Mouse (Mus musculus): ENCODE data around the gene Gm12253. TPM values are rescaled to one million over a fixed set of nuclear protein-coding genes. Genes with fewer than 3 reads are reported as not detected.
A peak's percentile ranks its signal among the peaks of the same experiment; 100 is the strongest.

Gm12253 gene
- polyA plus RNA-seq, 2 experiments, result not detected

- WGBS, result 31% methylated on average over 1 of the region's 1 CpGs
- Histone ChIP-seq H3K9ac (ENCODE audit: low read depth, low read length, severe bottlenecking) (no peak within 1 kb of the TSS), H3K4me2 (replicated peaks; ENCODE audit: low read depth, low read length, severe bottlenecking) (no peak within 1 kb of the TSS), H3K36me3 (ENCODE audit: control insufficient read depth, insufficient read depth, low read length) (no peaks in the 10 kb centered on the region), H3K4me3 (replicated peaks; ENCODE audit: low read length) (no peak within 1 kb of the TSS), H3K9me3 (ENCODE audit: control insufficient read depth, low read length) (no peaks in the 10 kb centered on the region), H3K27ac (replicated peaks; ENCODE audit: low read depth, low read length) (no peak within 1 kb of the TSS), H3K27me3 (ENCODE audit: control insufficient read depth, insufficient read depth, low read length) (no peaks in the 10 kb centered on the region), H3K4me1 (ENCODE audit: control insufficient read depth, insufficient read depth, low read length) (no peaks in the 10 kb centered on the region)
- ATAC-seq (ENCODE audit: low FRiP score, low read depth), result no peak
- no peak for TF ChIP-seq POLR2A (IDR thresholded peaks at IDR 0.05; ENCODE audit: borderline replicate concordance, extremely low read depth, insufficient read depth, insufficient read length)
- DNase-seq (ENCODE audit: low spot score), result no peak
These were observed 11.5 kb upstream of the Gm12253 start, which contains the start of gene 1810065E05Rik for GRCm38 (mm10) chr11:58420815-58421214. Gene 1810065E05Rik (plus strand): TSS chr11:58421111.

GRCm38 (mm10) chr11:58437866-58438265, 5.5 kb downstream of the Gm12253 start:
- no peak overlapping the region for H3K4me3 ChIP-seq (replicated peaks; ENCODE audit: low read length)
- 0 out of 2 replicates have a peak overlapping the region, but pooled peaks have one; percentile 16 for H3K9ac ChIP-seq (ENCODE audit: low read depth, low read length, severe bottlenecking)
- WGBS, result 12% methylated on average over 5 of the region's 5 CpGs
- peaks cover 7% of the 10 kb centered on the region for H3K4me1 ChIP-seq (ENCODE audit: control insufficient read depth, insufficient read depth, low read length)
- TF ChIP-seq POLR2A (IDR thresholded peaks at IDR 0.05; ENCODE audit: borderline replicate concordance, extremely low read depth, insufficient read depth, insufficient read length), result no peak
- no peaks in the 10 kb centered on the region for H3K36me3 ChIP-seq (ENCODE audit: control insufficient read depth, insufficient read depth, low read length)
- no peak overlapping the region for H3K27ac ChIP-seq (replicated peaks; ENCODE audit: low read depth, low read length)
- no peaks in the 10 kb centered on the region for H3K27me3 ChIP-seq (ENCODE audit: control insufficient read depth, insufficient read depth, low read length)
- ATAC-seq (ENCODE audit: low FRiP score, low read depth) (no peak), DNase-seq (ENCODE audit: low spot score) (no peak)
- no peaks in the 10 kb centered on the region for H3K9me3 ChIP-seq (ENCODE audit: control insufficient read depth, low read length)
- H3K4me2 ChIP-seq (replicated peaks; ENCODE audit: low read depth, low read length, severe bottlenecking), result no peak overlapping the region

DNA sequence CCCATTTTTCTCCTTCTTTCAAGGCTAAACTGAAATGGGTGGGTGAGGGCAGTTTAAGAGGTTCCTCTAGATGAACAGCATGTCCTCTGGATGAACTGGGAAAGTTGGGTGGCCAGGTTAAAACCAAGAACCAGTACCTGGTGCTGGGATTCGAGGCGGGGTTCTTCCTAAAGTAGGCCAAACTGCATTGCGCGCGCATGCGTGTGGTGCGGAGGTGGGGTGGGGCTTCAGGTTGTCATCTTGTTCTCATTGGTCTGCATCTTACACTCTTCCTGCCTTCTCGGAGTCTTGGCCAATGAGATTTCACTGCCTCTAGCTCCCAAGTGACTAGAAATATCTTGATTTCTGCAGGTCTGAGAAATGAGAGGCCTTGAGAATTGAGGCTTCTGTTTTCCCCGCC, 20.4 kb downstream of the Gm12253 start, which contains the start of gene Lypd9:
Gene Lypd9 (minus strand): TSS at position 165 of the 400 bp plus-strand sequence.
- H3K9me3 ChIP-seq (ENCODE audit: control insufficient read depth, low read length), result no peaks in the 10 kb centered on the region
- TF ChIP-seq POLR2A (IDR thresholded peaks at IDR 0.05; ENCODE audit: borderline replicate concordance, extremely low read depth, insufficient read depth, insufficient read length), result no peak
- H3K4me1 ChIP-seq (ENCODE audit: control insufficient read depth, insufficient read depth, low read length), result no peaks in the 10 kb centered on the region
- H3K27me3 ChIP-seq (ENCODE audit: control insufficient read depth, insufficient read depth, low read length), result no peaks in the 10 kb centered on the region
- DNase-seq (ENCODE audit: low spot score) (no peak), ATAC-seq (ENCODE audit: low FRiP score, low read depth) (no peak)
- H3K4me2 ChIP-seq (replicated peaks; ENCODE audit: low read depth, low read length, severe bottlenecking), result no peak within 1 kb of the TSS
- WGBS, result 92% methylated on average over 9 of the region's 9 CpGs
- H3K4me3 ChIP-seq (replicated peaks; ENCODE audit: low read length), result no peak within 1 kb of the TSS
- H3K27ac ChIP-seq (replicated peaks; ENCODE audit: low read depth, low read length), result no peak within 1 kb of the TSS
- H3K9ac ChIP-seq (ENCODE audit: low read depth, low read length, severe bottlenecking), result no peak within 1 kb of the TSS
- no peaks in the 10 kb centered on the region for H3K36me3 ChIP-seq (ENCODE audit: control insufficient read depth, insufficient read depth, low read length)

- 23% methylated on average over 4 of the region's 4 CpGs for WGBS
- H3K27me3 ChIP-seq (ENCODE audit: control insufficient read depth, insufficient read depth, low read length), result no peaks in the 10 kb centered on the region
- no peaks in the 10 kb centered on the region for H3K4me1 ChIP-seq (ENCODE audit: control insufficient read depth, insufficient read depth, low read length)
- H3K9ac ChIP-seq (ENCODE audit: low read depth, low read length, severe bottlenecking), result no peak overlapping the region
- H3K4me3 ChIP-seq (replicated peaks; ENCODE audit: low read length), result no peak overlapping the region
- H3K27ac ChIP-seq (replicated peaks; ENCODE audit: low read depth, low read length), result no peak overlapping the region
- no peak overlapping the region for H3K4me2 ChIP-seq (replicated peaks; ENCODE audit: low read depth, low read length, severe bottlenecking)
- no peak for DNase-seq (ENCODE audit: low spot score)
- no peaks in the 10 kb centered on the region for H3K9me3 ChIP-seq (ENCODE audit: control insufficient read depth, low read length)
- H3K36me3 ChIP-seq (ENCODE audit: control insufficient read depth, insufficient read depth, low read length), result no peaks in the 10 kb centered on the region
- no peak for TF ChIP-seq POLR2A (IDR thresholded peaks at IDR 0.05; ENCODE audit: borderline replicate concordance, extremely low read depth, insufficient read depth, insufficient read length)
- no peak for ATAC-seq (ENCODE audit: low FRiP score, low read depth)
These were observed 21.2 kb downstream of the Gm12253 start for GRCm38 (mm10) chr11:58453592-58453991.

- no peak within 1 kb of the TSS for H3K4me2 ChIP-seq (replicated peaks; ENCODE audit: low read depth, low read length, severe bottlenecking)
- no peaks in the 10 kb centered on the region for H3K4me1 ChIP-seq (ENCODE audit: control insufficient read depth, insufficient read depth, low read length)
- DNase-seq (ENCODE audit: low spot score), result no peak
- H3K9me3 ChIP-seq (ENCODE audit: control insufficient read depth, low read length), result no peaks in the 10 kb centered on the region
- no peak within 1 kb of the TSS for H3K4me3 ChIP-seq (replicated peaks; ENCODE audit: low read length)
- ATAC-seq (ENCODE audit: low FRiP score, low read depth), result no peak
- TF ChIP-seq POLR2A (IDR thresholded peaks at IDR 0.05; ENCODE audit: borderline replicate concordance, extremely low read depth, insufficient read depth, insufficient read length), result no peak
- H3K27me3 ChIP-seq (ENCODE audit: control insufficient read depth, insufficient read depth, low read length), result no peaks in the 10 kb centered on the region
- H3K9ac ChIP-seq (ENCODE audit: low read depth, low read length, severe bottlenecking), result no peak within 1 kb of the TSS
- no peak within 1 kb of the TSS for H3K27ac ChIP-seq (replicated peaks; ENCODE audit: low read depth, low read length)
- no peaks in the 10 kb centered on the region for H3K36me3 ChIP-seq (ENCODE audit: control insufficient read depth, insufficient read depth, low read length)
These were observed 29.8 kb downstream of the Gm12253 start, which contains the start of gene Olfr30 for GRCm38 (mm10) chr11:58462170-58462569. Gene Olfr30 (minus strand): TSS chr11:58462270.

Other genes with a start within 250 kb of the Gm12253 start
- 3.6 and 4.1 TPM in 2 replicates for gene Igtp, start 233.0 kb upstream of the Gm12253 start, polyA plus RNA-seq (2012; rRNA removed)
- gene Igtp, start 233.0 kb upstream of the Gm12253 start, polyA plus RNA-seq (2014; fragmentation: Nextera tagmentation; extraction: Ambion mirVana), result 5.1 and 5.2 TPM in 2 replicates
- gene Irgm2, start 232.9 kb upstream of the Gm12253 start, polyA plus RNA-seq (2012; rRNA removed), result 2.2 and 2.3 TPM in 2 replicates
- gene Irgm2, start 232.9 kb upstream of the Gm12253 start, polyA plus RNA-seq (2014; fragmentation: Nextera tagmentation; extraction: Ambion mirVana), result 2.3 and 2.9 TPM in 2 replicates
- 0.06 and 0.09 TPM in 2 replicates for gene 4930438A08Rik, start 157.8 kb upstream of the Gm12253 start, polyA plus RNA-seq (2012; rRNA removed)
- 0.47 TPM in 1 of 2 replicates, not detected in the other for gene 4930438A08Rik, start 157.8 kb upstream of the Gm12253 start, polyA plus RNA-seq (2014; fragmentation: Nextera tagmentation; extraction: Ambion mirVana)
- 66.0 and 74.7 TPM in 2 replicates for gene Zfp692, start 125.5 kb upstream of the Gm12253 start, polyA plus RNA-seq (2012; rRNA removed)
- gene Zfp692, start 125.5 kb upstream of the Gm12253 start, polyA plus RNA-seq (2014; fragmentation: Nextera tagmentation; extraction: Ambion mirVana), result 18.3 and 18.8 TPM in 2 replicates
- 35.2 and 44.3 TPM in 2 replicates for gene Zfp672, start 102.2 kb upstream of the Gm12253 start, polyA plus RNA-seq (2012; rRNA removed)
- 40.7 and 42.4 TPM in 2 replicates for gene Zfp672, start 102.2 kb upstream of the Gm12253 start, polyA plus RNA-seq (2014; fragmentation: Nextera tagmentation; extraction: Ambion mirVana)
- gene Sh3bp5l, start 101.8 kb upstream of the Gm12253 start, polyA plus RNA-seq (2012; rRNA removed), result 25.6 and 30.7 TPM in 2 replicates
- 24.4 and 28.5 TPM in 2 replicates for gene Sh3bp5l, start 101.8 kb upstream of the Gm12253 start, polyA plus RNA-seq (2014; fragmentation: Nextera tagmentation; extraction: Ambion mirVana)
- gene Lypd8, start 53.5 kb upstream of the Gm12253 start, polyA plus RNA-seq (2012; rRNA removed), result 0.06 and 0.44 TPM in 2 replicates
- not detected in 2 replicates for gene Lypd8, start 53.5 kb upstream of the Gm12253 start, polyA plus RNA-seq (2014; fragmentation: Nextera tagmentation; extraction: Ambion mirVana)
- gene 1810065E05Rik, start 11.4 kb upstream of the Gm12253 start, polyA plus RNA-seq (2012; rRNA removed), result not detected in 2 replicates
- not detected in 2 replicates for gene 1810065E05Rik, start 11.4 kb upstream of the Gm12253 start, polyA plus RNA-seq (2014; fragmentation: Nextera tagmentation; extraction: Ambion mirVana)
- gene Lypd9, start 20.4 kb downstream of the Gm12253 start, polyA plus RNA-seq (2012; rRNA removed), result not detected in 2 replicates
- gene Lypd9, start 20.4 kb downstream of the Gm12253 start, polyA plus RNA-seq (2014; fragmentation: Nextera tagmentation; extraction: Ambion mirVana), result not detected in 2 replicates
- gene Olfr30, start 29.7 kb downstream of the Gm12253 start, polyA plus RNA-seq (2012; rRNA removed), result not detected in 2 replicates
- not detected in 2 replicates for gene Olfr30, start 29.7 kb downstream of the Gm12253 start, polyA plus RNA-seq (2014; fragmentation: Nextera tagmentation; extraction: Ambion mirVana)
- not detected in 2 replicates for gene Olfr332, start 60.0 kb downstream of the Gm12253 start, polyA plus RNA-seq (2012; rRNA removed)
- gene Olfr332, start 60.0 kb downstream of the Gm12253 start, polyA plus RNA-seq (2014; fragmentation: Nextera tagmentation; extraction: Ambion mirVana), result not detected in 2 replicates
- gene Olfr331, start 70.0 kb downstream of the Gm12253 start, polyA plus RNA-seq (2012; rRNA removed), result not detected in 2 replicates
- not detected in 2 replicates for gene Olfr331, start 70.0 kb downstream of the Gm12253 start, polyA plus RNA-seq (2014; fragmentation: Nextera tagmentation; extraction: Ambion mirVana)
- 0.06 TPM in 1 of 2 replicates, not detected in the other for gene Olfr330, start 102.3 kb downstream of the Gm12253 start, polyA plus RNA-seq (2012; rRNA removed)
- gene Olfr330, start 102.3 kb downstream of the Gm12253 start, polyA plus RNA-seq (2014; fragmentation: Nextera tagmentation; extraction: Ambion mirVana), result not detected in 2 replicates
- 0.09 TPM in 1 of 2 replicates, not detected in the other for gene Olfr329-ps, start 113.9 kb downstream of the Gm12253 start, polyA plus RNA-seq (2012; rRNA removed)
- gene Olfr329-ps, start 113.9 kb downstream of the Gm12253 start, polyA plus RNA-seq (2014; fragmentation: Nextera tagmentation; extraction: Ambion mirVana), result not detected in 2 replicates
- gene Olfr328, start 123.1 kb downstream of the Gm12253 start, polyA plus RNA-seq (2012; rRNA removed), result 0.01 TPM in 1 of 2 replicates, not detected in the other
- gene Olfr328, start 123.1 kb downstream of the Gm12253 start, polyA plus RNA-seq (2014; fragmentation: Nextera tagmentation; extraction: Ambion mirVana), result 0.07 and 0.11 TPM in 2 replicates
- 0.09 and 0.15 TPM in 2 replicates for gene Olfr224, start 138.0 kb downstream of the Gm12253 start, polyA plus RNA-seq (2012; rRNA removed)
- not detected in 2 replicates for gene Olfr224, start 138.0 kb downstream of the Gm12253 start, polyA plus RNA-seq (2014; fragmentation: Nextera tagmentation; extraction: Ambion mirVana)
- not detected in 2 replicates for gene Olfr325, start 145.2 kb downstream of the Gm12253 start, polyA plus RNA-seq (2012; rRNA removed)
- not detected in 2 replicates for gene Olfr325, start 145.2 kb downstream of the Gm12253 start, polyA plus RNA-seq (2014; fragmentation: Nextera tagmentation; extraction: Ambion mirVana)
- not detected in 2 replicates for gene Olfr324, start 162.6 kb downstream of the Gm12253 start, polyA plus RNA-seq (2012; rRNA removed)
- gene Olfr324, start 162.6 kb downstream of the Gm12253 start, polyA plus RNA-seq (2014; fragmentation: Nextera tagmentation; extraction: Ambion mirVana), result not detected in 2 replicates
- gene 2210407C18Rik, start 183.5 kb downstream of the Gm12253 start, polyA plus RNA-seq (2012; rRNA removed), result not detected in 2 replicates
- gene 2210407C18Rik, start 183.5 kb downstream of the Gm12253 start, polyA plus RNA-seq (2014; fragmentation: Nextera tagmentation; extraction: Ambion mirVana), result not detected in 2 replicates
- not detected in 2 replicates for gene Olfr323, start 197.9 kb downstream of the Gm12253 start, polyA plus RNA-seq (2012; rRNA removed)
- gene Olfr323, start 197.9 kb downstream of the Gm12253 start, polyA plus RNA-seq (2014; fragmentation: Nextera tagmentation; extraction: Ambion mirVana), result not detected in 2 replicates
- gene Trim58, start 207.9 kb downstream of the Gm12253 start, polyA plus RNA-seq (2012; rRNA removed), result 0.06 and 0.14 TPM in 2 replicates
- not detected in 2 replicates for gene Trim58, start 207.9 kb downstream of the Gm12253 start, polyA plus RNA-seq (2014; fragmentation: Nextera tagmentation; extraction: Ambion mirVana)
- gene Olfr322, start 226.2 kb downstream of the Gm12253 start, polyA plus RNA-seq (2012; rRNA removed), result not detected in 2 replicates
- not detected in 2 replicates for gene Olfr322, start 226.2 kb downstream of the Gm12253 start, polyA plus RNA-seq (2014; fragmentation: Nextera tagmentation; extraction: Ambion mirVana)
- not detected in 2 replicates for gene Olfr320, start 248.5 kb downstream of the Gm12253 start, polyA plus RNA-seq (2012; rRNA removed)
- not detected in 2 replicates for gene Olfr320, start 248.5 kb downstream of the Gm12253 start, polyA plus RNA-seq (2014; fragmentation: Nextera tagmentation; extraction: Ambion mirVana)